Mouse (Mus musculus): ENCODE results near the gene Gm1123. TPM values are rescaled to one million over a fixed set of nuclear protein-coding genes. Genes with fewer than 3 reads are reported as not detected.

Gm1123 gene
- total RNA-seq, 1 experiment, result not detected

- no peak overlapping the region for H3K27ac ChIP-seq (ENCODE audit: insufficient read depth, low read depth, low read length, poor library complexity, severe bottlenecking)
- H3K4me3 ChIP-seq (ENCODE audit: insufficient read depth in 1 of 2, low read depth in 1 of 2, low read length in 2 of 2, poor library complexity in 1 of 2, severe bottlenecking in 1 of 2), result no peak overlapping the region
- no peak for TF ChIP-seq MAFK (IDR thresholded peaks at IDR 0.05; ENCODE audit: insufficient read depth, low read depth, low read length)
- TF ChIP-seq HCFC1 (IDR thresholded peaks at IDR 0.05; ENCODE audit: borderline replicate concordance, insufficient read depth, low read length), result no peak
- TF ChIP-seq CHD2 (IDR thresholded peaks at IDR 0.05; ENCODE audit: low read depth, low read length), result no peak
- TF ChIP-seq ZNF384 (IDR thresholded peaks at IDR 0.05; ENCODE audit: low read depth, low read length), result no peak
- no peak for TF ChIP-seq ZC3H11A (IDR thresholded peaks at IDR 0.05; ENCODE audit: borderline replicate concordance, low read depth, low read length)
- H3K9ac ChIP-seq (ENCODE audit: insufficient read depth, low read depth, low read length, poor library complexity, severe bottlenecking), result no peak overlapping the region
- DNase-seq (ENCODE audit: low read depth, low spot score), result no peak
- no peaks in the 10 kb centered on the region for H3K36me3 ChIP-seq (ENCODE audit: control insufficient read depth, insufficient read depth, low read length, poor library complexity, severe bottlenecking)
- no peaks in the 10 kb centered on the region for H3K9me3 ChIP-seq (ENCODE audit: control insufficient read depth, insufficient read depth, low read depth, low read length)
- in situ Hi-C loops (cut with MboI; ENCODE audit: low sequenced_read_pairs in 2 of 2, unreplicated experiment in 2 of 2), result loop anchor here in 1 of 2 experiments (10.0 kb wide), 1 partner anchor 917 kb away; the partner anchor contains the start of gene Sox14
- H3K4me1 ChIP-seq (ENCODE audit: control insufficient read depth in 2 of 2, insufficient read depth in 2 of 2, low read length in 2 of 2, poor library complexity in 1 of 2), result no peaks in the 10 kb centered on the region
Observed at GRCm38 (mm10) chr9:98957751-98958351, 77.7 kb downstream of the Gm1123 start.

Other genes with a start within 250 kb of the Gm1123 start
- gene Prr23a1, start 193.2 kb downstream of the Gm1123 start, total RNA-seq (2012; rRNA removed), result 0.26 and 0.58 TPM in 2 replicates
- 0.26 and 1.6 TPM in 2 replicates for gene Prr23a2, start 179.2 kb downstream of the Gm1123 start, total RNA-seq (2012; rRNA removed)
- gene Prr23a3, start 170.9 kb downstream of the Gm1123 start, total RNA-seq (2012; rRNA removed), result 1.6 and 2.1 TPM in 2 replicates
- 0.18 TPM in 1 of 2 replicates, not detected in the other for gene 7420426K07Rik, start 132.6 kb downstream of the Gm1123 start, total RNA-seq (2012; rRNA removed)
- gene Foxl2, start 80.4 kb downstream of the Gm1123 start, total RNA-seq (2012; rRNA removed), result 0.36 TPM in 1 of 2 replicates, not detected in the other
- 26.0 and 30.9 TPM in 2 replicates for gene Faim, start 49.3 kb downstream of the Gm1123 start, total RNA-seq (2012; rRNA removed)
- 7.6 and 10.2 TPM in 2 replicates for gene Pik3cb, start 104.9 kb upstream of the Gm1123 start, total RNA-seq (2012; rRNA removed)
- gene Faiml, start 201.5 kb upstream of the Gm1123 start, total RNA-seq (2012; rRNA removed), result not detected in 2 replicates
- gene Cep70, start 207.7 kb upstream of the Gm1123 start, total RNA-seq (2012; rRNA removed), result 18.1 and 22.2 TPM in 2 replicates

All from ES-E14 (cell line).